Mouse (Mus musculus) left cerebral cortex, adult 2 months (tissue): ENCODE data around the gene D6Ertd527e. TPM values are rescaled to one million over a fixed set of nuclear protein-coding genes. Genes with fewer than 3 reads are reported as not detected.

Source experiments
- DNase-seq, 2 experiments: peaks; one replicate each; pipeline ENCODE4 v3.0.0; 2021 to 2022; ENCODE audit warnings: low spot score in 2 of 2, mixed read lengths in 1 of 2; ENCODE audit errors: extremely low spot score in 1 of 2
- H3K27ac ChIP-seq: fragments of 200-600 bp; 2 replicates; pipeline ENCODE4 v1.8.1; 2022
- H3K4me3 ChIP-seq: fragments of 200-600 bp; 2 replicates; pipeline ENCODE4 v1.8.1; 2022
- CTCF ChIP-seq: fragments of 200-600 bp; IDR thresholded peaks from 2 replicates; pipeline ENCODE4 v1.8.1; 2022; ENCODE audit warnings: antibody characterized with exemption, mild to moderate bottlenecking, moderate library complexity
- intact Hi-C: fragments of 180-260 bp; cut with DNase I; formaldehyde crosslinking; loops from one replicate; pipeline ENCODE4 v1.15.1; 2025
- total RNA-seq, 2 experiments: library from RNA; stranded (reverse); gene quantifications; 2 replicates each; pipeline ENCODE4 v1.2.3; 2021

D6Ertd527e gene
- total RNA-seq, 2 experiments from 2014 or later = not detected

DNA sequence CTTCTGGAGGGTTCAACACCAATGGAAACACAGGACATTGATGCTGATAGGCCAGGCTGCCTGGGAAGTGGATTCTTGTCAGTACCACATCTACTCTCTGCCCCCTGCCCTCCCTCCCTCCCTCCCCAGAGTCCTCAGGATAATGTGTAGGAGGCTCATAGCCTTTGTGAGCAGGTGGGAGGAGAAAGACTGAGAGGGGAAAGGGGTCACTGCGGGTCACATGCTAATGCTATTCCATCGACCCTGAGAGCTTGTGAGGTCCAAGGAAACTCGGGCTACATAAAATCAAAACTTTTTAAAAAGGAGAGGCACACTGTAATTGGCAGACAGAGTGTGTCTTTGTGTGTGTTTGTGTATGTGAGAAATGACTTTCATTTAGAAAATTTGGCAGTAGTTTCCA, 5.3 kb upstream of the D6Ertd527e start:
- TF ChIP-seq CTCF = no peak
- DNase-seq = no peak
- intact Hi-C loops = no loop called here
- no peak overlapping the region for H3K27ac ChIP-seq
- no peak overlapping the region for H3K4me3 ChIP-seq

DNA sequence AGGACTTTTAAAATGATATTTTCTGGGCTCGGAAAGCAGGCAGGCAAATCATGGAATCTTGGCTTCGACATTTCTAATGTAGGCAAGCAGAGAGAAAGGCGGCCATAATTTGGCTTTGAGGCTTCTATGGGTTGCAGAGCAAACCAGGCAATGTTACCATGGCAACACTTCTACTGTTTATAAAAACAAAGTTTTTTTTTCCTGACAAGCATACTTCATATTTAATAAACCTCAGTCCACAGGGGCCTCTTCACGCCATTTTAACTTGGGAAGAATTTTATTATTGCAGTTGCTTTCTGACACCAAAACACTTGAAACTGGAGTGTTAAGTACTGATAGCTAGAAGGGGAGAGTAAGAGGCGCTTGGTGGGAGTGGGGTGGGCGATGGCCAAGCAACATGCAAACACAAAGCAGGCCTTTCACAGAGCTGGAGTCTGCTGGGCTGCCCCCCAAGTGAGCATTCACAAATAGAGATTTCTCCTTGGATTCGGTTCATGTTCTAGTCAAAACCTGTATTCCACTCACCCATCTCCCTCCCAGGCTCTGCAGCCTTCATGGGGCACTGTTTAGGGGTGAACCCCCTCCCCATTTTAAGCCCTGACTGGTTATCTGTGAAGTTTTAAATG, 4.8 kb upstream of the D6Ertd527e start:
- DNase-seq = no peak
- Histone ChIP-seq H3K4me3 (no peak overlapping the region), H3K27ac (peak overlapping the region; percentile 28; the same call in 1 of the 2 replicates)
- TF ChIP-seq CTCF = no peak
- intact Hi-C loops = loop anchor here (10.0 kb wide), 1 partner anchor 425 kb away; no protein-coding TSS in a partner anchor

DNA sequence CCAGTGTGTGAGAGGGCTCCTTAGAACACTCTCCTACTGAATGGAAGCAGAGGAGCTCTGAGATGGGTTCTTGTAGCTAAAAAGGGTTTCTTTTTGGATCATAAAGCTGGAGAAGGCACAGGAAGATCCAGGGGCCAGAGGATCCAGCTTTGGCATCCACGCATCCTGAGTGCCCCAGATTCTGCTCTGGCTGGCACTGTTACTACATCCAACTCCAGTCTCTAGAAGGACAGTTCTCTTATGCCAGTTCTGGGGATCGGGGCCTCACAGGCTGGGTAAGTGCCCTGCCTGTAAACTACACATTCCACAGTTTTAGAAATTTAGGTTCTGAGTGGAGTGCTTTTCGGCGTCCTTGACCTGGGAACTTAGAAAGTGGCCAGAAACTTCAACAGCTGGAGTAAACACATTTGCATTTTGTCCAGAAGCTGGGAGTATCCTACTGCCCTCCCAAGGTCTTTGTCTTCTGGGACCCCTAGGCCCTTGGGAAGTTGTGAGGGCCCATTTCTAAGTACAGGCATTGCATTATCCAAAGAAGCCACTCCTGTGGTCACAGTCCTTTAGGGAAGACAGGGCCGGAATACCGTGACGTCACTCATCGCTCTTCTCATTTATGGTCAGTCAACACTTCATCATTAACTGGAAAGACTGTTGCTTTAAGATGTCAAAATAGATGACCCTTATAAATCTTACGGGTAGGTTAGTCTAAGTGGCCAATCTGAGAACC, 4.1 kb upstream of the D6Ertd527e start:
- DNase-seq = no peak
- no peak for TF ChIP-seq CTCF
- no peak overlapping the region for H3K4me3 ChIP-seq
- H3K27ac ChIP-seq = peak overlapping the region; percentile 28; the same call in 1 of the 2 replicates
- intact Hi-C loops = loop anchor here (1.0 to 10.0 kb wide), 4 partner anchors 223 to 424 kb away; partner anchors contain the start of gene Antxr1

DNA sequence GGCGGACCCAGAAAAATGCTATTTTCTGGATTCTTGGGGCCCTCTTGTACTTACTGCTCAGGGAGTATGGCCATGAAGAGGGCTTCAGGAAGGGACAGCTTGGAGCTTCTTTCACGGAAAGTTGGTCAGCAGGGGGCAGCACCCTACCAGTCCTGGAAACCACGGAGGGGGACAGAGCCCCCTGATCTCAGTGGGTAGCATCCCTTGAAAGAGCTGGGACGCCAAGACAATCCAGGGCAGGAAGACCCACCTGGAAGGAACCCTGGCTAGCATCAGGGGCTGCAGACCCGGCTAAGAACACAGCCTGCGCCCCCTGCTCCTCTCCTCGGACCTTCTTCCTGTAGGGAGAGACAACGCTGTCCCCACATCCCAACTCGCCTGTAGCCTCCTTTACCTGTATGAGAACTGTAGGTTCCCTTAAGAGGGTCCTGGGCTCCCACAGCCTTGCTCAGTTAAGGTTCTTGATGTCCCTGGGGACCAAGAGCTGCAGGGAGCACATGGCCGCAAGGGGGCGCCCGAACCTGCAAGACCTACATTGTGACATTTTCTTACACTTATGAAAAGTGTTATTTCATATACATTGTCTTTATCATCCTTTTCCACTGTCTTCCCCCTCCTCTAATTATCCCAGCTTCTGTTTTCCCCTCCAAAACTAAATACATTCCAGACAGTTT, 3.1 kb upstream of the D6Ertd527e start:
- peak overlapping the region; percentile 41 for H3K4me3 ChIP-seq
- H3K27ac ChIP-seq = peak overlapping the region; percentile 91
- DNase-seq = peak; percentile 86 to 93
- TF ChIP-seq CTCF = peak; percentile 67
- intact Hi-C loops = loop anchor here (1.0 to 10.0 kb wide), 4 partner anchors 222 to 423 kb away; partner anchors contain the start of gene Antxr1

DNA sequence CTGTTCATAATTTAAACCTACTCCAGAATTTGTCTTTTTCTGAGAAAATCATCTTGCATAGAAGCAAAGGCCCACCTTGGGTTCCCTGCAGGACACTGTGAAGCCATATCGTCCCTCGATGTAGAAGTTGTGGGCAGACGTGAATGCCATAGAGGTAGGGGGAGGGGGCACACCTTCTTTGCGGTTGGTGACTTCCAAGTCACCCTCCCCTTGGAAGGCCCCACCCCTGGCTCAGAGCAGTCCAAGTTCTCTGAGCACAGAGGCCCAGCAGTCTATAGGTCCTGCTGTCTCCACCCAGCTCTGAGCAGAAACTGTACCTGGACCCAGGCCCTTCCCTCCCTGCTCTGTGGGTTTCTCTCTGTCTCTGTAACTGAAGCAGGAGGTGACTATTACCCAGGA, 2.6 kb upstream of the D6Ertd527e start:
- H3K27ac ChIP-seq = no peak overlapping the region; the same call in 1 of the 2 replicates
- no peak overlapping the region for H3K4me3 ChIP-seq
- intact Hi-C loops = loop anchor here (1.0 to 10.0 kb wide), 4 partner anchors 221 to 423 kb away; partner anchors contain the start of gene Antxr1
- no peak for DNase-seq
- TF ChIP-seq CTCF = no peak

DNA sequence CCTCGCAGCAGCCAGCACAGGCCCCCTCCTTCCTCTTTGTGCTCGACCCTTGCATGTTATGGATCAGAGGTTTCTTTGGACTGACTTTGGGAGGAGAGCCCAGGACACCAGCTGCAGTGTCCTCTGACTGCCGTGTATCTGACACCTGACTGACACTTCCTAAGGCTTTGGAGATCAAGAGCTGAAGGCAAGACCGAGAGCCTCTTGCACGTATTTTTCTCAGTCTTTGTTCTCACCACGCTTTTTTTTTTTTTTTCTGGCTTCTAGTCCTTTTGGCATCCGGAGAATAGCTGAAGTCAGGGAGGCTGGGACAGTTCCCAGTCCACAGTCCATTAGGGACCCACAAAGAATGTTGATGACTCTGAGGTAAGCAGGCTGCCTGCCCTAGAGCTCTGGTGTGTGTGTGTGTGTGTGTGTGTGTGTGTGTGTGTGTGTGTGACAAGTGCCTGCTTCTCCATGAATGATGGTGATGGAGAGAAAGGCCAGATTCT, 2.1 kb upstream of the D6Ertd527e start:
- no peak overlapping the region for H3K27ac ChIP-seq

DNA sequence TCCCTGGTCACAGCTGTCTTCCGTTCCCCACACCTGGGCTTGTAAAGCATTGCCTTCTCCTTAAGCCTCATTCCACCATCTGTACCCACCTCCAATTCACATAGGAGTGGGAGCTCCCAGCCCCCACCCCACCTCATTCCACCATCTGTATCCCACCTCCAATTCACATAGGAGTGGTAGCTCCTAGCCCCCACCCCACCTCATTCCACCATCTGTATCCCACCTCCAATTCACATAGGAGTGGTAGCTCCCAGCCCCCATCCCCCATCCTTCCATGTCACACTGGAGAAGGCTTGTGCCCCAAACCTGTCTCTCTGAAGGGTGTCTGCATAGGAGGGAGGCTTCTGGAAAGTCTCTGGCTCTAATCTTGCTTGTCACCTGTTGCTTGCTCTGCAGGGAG, 1.2 kb upstream of the D6Ertd527e start:
- intact Hi-C loops = loop anchor here (10.0 kb wide), 1 partner anchor 421 kb away; no protein-coding TSS in a partner anchor
- TF ChIP-seq CTCF = no peak

More for the DNA sequence above, 2.1 kb upstream of the D6Ertd527e start:
- no peak for TF ChIP-seq CTCF
- DNase-seq = no peak
- intact Hi-C loops = loop anchor here (10.0 kb wide), 1 partner anchor 422 kb away; no protein-coding TSS in a partner anchor
- H3K4me3 ChIP-seq = no peak overlapping the region

DNA sequence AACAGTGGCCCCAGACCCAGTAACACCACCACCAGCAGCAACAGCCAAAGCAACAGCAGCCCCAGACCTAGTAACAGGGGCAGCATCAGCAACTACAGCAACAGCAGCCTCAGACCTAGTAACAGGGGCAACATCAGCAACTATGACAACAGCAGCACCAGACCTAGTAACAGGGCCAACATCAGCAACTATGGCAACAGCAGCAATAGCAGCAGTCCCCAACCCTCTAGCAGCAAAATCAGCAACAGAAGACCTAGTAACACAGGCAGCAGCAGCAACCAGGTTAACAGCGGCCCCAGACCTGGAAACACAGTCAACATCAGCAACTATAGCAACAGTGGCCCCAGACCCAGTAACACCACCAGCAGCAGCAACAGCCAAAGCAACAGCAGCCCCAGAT, 6.9 kb downstream of the D6Ertd527e start:
- intact Hi-C loops = no loop called here
- Histone ChIP-seq H3K4me3 (no peak overlapping the region), H3K27ac (no peak overlapping the region)
- DNase-seq = no peak
- no peak for TF ChIP-seq CTCF

More for the DNA sequence above, 1.2 kb upstream of the D6Ertd527e start:
- H3K27ac ChIP-seq = no peak overlapping the region
- H3K4me3 ChIP-seq = no peak overlapping the region
- no peak for DNase-seq

DNA sequence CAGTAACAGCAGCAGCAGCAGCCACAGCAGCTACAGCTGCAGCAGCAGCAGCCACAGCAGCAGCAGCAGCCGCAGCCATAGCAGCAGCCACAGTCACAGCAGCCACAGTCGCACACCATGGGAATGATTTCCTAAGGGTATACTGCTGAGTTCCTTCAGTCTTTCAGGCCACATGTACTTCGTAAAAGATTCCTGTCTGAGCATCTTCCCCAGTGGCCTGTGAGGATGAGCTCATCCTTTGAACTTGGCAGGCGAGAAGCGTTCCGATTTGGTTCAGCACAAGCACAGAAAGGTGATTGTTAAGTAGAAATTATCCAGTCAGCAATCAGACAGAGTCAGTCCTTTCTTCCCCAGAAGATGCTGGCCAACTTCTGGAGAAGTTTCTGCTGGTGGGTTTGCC, 7.6 kb downstream of the D6Ertd527e start:
- intact Hi-C loops = no loop called here
- no peak for DNase-seq
- H3K27ac ChIP-seq = no peak overlapping the region
- no peak for TF ChIP-seq CTCF
- no peak overlapping the region for H3K4me3 ChIP-seq

DNA sequence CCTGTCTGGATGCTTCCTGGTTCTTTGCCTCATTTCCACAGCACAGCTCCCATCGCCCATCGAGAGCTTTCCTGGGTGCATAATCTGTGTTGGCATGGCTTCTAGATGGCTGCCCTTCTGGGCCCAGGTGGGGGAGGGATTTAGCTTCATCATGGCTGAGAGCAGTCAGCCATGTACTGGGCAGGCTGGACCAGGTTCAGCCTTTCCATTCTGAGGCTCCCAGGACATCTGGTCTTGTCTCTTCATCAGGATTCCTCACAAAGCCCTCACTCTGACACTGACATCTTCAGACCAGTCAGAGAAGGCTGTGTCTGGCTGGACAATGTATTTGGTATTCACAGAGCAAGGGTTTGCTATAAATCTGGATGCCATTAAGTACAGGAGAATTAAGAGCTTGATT, 11.4 kb downstream of the D6Ertd527e start:
- DNase-seq = no peak
- no peak for TF ChIP-seq CTCF
- intact Hi-C loops = no loop called here
- Histone ChIP-seq H3K27ac (no peak overlapping the region), H3K4me3 (no peak overlapping the region)

DNA sequence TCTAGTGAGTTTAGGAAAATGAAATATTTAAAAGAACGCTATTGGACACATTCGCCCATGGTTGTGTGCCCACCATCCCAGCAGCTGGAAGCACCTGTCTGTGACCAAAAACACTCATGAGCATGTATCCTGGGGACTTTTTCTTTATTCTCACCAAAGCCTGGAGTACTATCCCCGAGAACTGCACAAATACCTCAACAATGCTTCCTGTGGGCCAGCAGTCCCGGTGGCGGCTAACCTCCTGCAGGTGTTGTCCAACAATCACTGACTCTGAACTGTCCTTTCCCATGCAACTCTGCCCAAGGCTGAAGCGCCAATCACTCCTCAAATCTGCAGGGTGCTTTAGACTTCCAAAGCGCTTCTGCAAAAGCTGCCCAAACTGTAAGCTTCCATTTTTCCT, 12.1 kb downstream of the D6Ertd527e start:
- H3K4me3 ChIP-seq = no peak overlapping the region
- intact Hi-C loops = no loop called here
- TF ChIP-seq CTCF = no peak

More for the DNA sequence above, 12.1 kb downstream of the D6Ertd527e start:
- no peak overlapping the region for H3K27ac ChIP-seq
- no peak for DNase-seq
